Mouse (Mus musculus) cerebellum, postnatal 14 days (tissue): ENCODE measurements around the gene Ambp.

Experiments
- DNase-seq, 2 experiments: peaks; one replicate each; pipeline ENCODE4 v3.0.0; 2021; ENCODE audit warnings: mixed read lengths in 2 of 2

Gene Ambp

GRCm38 (mm10) chr4:63118639-63119437 lies 35.8 kb downstream of the Ambp start:
- DNase-seq = peak; percentile 92 to 94

- DNase-seq = no peak
These were observed 48.9 kb downstream of the Ambp start for GRCm38 (mm10) chr4:63105651-63106050.

- DNase-seq = no peak
These were observed 52.6 kb downstream of the Ambp start for GRCm38 (mm10) chr4:63102025-63102424.

GRCm38 (mm10) chr4:63100478-63100877 lies 54.1 kb downstream of the Ambp start:
- no peak for DNase-seq

GRCm38 (mm10) chr4:63097603-63098002 lies 57.0 kb downstream of the Ambp start:
- no peak for DNase-seq
